Mouse (Mus musculus) skeletal muscle tissue, adult 2 months (tissue): ENCODE data around the gene Txndc2.

Experiments used
- DNase-seq: peaks from one replicate; pipeline ENCODE4 v3.0.0-alpha.2; 2012; ENCODE audit warnings: low read depth, low spot score

The Txndc2 gene

DNA sequence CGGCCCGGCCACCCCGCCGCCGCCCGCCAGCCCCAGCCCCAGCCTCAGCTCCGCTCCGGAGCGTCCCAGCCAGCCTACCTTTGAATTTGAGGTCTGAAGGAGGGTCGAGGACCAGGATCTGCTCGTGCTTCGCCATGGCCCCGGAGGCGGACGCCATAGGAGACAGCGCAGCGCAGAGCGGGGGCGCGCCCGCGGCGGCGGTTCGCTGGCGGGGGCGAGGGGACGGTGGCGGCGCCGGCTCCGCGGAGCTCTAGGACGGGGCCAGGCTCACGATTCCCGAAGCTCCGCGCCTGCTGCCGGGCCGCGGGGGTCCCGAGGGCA is 28.9 kb downstream of the Txndc2 start:
- no peak for DNase-seq

DNA sequence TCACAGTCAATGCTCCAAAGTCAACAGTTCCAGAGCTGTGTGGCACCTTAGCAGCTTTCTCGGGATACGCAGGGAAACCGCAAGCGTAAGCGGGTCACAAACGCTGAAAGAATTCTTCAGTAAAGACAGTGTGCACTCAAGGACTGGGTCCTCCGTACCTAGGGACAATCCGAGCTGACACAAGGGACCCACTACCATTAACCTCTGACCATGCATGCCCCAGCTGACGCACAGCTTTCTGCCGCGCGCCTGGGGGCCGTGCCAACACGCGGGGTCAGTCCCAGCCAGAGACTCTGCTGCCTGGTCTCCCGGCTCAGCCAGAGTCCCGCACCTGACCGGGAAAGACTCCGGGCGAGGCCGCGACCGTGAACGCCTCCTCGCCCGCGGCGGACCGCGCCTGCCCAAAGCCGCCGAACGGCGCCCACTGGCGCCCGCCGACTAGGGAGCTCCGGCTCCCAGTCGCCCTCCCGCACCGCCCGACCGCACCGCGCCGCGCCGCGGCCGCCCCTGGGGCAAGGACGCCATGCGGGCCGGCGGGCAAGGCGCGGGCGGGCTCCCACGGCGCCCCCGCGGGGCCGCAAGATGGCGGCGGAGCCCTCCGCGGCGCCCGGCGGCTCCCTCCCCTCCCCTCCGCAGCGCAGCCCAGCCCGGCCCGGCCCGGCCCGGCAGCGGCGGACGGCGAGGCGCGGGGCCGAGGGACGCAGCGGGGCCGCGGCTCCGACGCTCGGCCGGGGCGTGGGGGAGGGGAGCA is 29.4 kb downstream of the Txndc2 start:
- DNase-seq, result peak; percentile 22

DNA sequence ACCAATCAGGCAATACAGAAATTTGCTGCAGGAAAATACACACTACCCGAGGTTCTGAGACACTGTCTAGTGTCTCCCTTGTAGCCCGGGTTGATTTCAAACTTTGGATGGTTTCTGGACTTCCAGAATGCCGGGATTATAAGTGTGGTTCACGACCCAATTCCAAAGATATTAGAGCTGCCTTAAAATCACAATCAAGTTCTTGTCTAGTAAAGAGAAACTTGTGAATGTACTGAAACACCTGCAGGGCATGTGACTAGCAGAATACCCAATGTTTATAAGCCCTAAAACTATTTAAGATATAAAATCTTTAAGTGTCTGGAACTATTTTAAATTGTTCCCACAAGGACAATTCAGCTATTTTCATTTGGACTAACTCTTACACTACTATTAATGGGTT is 30.2 kb downstream of the Txndc2 start:
- DNase-seq, result no peak

DNA sequence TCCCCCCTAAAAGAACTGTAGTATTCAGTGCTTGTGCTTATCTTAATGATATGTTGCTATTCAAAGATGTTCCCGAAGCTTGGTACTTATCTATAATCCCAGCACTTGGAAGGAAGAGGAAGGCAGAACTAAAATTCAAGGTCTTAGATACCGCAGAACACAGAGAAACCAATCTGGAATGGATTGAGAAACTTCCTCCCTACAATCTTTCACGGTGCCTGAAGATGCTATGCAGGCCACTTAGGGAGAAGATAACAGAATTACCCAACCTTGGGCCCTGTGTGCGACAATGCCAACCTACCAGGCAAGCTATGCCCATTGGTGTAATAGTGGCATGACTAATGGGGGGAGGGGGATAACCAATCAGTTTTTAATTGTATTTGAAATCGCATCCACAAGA is 33.2 kb downstream of the Txndc2 start:
- DNase-seq, result no peak

DNA sequence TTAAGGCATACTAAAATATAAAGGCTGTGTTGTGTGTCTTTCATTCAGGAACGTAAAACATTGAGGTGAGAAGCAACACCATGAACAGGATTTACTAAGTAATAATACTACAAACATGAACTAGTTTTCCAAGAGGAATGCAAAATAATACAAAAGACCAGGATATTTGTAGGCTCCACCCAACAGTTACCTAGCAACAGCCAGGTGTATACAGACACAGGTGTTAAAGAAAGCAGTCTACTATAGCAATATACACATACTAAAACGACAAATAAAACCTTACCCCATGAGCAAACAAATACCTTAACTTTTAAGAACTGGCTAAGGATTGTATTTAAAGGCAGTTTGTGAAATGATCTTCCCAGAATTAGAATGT is 33.7 kb downstream of the Txndc2 start:
- DNase-seq, result no peak

DNA sequence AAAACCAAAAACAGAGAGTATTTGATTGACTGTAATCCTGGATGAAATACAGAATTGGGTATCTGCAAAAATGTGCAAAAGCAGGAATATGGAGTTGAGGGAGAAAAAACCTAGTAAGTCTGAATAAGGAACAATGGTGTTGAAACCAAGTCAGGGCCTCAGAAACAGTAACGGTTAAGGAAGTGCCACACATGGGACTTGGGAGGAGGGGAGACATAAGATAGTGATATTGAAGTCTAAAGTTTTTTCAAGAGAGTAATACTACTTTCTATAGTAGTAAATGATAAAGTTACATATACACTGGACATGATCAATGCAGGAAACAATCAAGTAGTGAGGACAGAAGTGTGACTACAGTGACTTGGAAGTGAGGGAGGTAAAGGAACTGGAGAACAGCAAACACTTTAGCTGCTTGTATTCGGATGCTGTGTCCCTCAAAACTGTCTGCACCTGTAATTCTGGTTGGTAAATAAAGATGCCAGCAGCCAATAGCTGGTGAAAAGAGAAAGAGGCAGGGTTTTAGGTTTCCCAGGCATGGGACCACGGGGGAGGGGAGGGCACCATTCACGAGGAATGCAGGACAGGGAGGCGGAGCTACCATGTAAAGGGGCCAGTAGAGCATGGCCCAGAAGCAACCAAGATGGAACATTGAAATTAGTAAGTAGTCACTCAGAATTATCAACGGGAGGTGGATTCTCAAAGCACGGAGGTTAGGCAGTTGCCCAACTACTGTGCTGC is 34.2 kb downstream of the Txndc2 start:
- DNase-seq, result no peak

DNA sequence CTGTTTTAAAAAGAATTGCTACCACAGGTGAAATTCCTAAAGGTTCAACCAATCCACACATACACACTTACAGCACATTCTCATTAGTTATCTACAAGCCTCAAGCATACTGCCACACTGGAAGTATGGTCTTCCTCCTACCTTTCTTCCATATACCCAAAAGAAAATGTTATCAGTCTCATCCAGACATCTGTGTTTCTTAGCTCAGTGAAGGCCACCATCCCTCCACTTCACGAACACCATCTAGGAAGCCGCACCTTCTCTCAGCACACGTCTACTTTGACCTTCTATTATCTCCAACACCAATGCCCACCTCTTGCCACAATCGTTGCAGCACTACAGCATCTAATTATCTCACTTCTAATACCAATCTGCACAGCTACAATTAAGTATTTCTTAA is 36.0 kb downstream of the Txndc2 start:
- DNase-seq, result no peak

DNA sequence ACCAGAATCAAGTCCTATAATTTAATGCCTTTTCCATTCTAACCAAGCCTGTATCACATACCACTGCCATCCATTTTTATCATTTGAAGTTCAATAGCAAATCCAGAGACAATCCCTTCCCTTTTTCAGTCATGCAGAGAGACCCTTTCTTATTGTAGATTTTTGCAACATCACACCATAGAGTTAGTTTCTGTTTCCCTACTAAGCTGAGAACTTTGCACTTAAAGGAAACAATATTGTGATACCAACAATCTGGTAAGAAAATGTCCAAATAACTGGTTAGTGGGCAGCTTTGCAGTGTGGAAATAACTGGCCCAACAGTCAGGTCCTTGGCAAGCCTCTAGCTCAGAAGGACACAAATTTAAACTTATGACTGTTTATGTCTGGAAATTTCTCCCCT is 37.1 kb downstream of the Txndc2 start:
- DNase-seq, result no peak

DNA sequence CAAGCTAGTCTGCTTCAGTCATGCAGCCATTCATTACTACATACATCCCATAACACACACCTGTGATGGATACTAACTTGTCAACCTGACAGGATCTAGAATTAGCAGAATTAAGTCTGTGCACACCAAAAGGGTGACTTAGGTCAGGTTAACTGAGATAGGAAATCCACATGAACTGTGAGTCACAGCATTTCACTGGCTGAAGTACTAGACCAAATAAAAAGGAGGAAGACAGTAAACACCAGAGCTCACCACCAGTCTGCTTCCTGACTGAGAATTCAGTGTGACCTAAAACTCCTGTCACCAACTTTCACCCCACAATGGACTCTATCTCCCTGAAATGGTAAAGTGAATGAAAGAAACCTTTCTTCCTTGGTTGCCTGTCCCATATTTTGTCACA is 37.7 kb downstream of the Txndc2 start:
- DNase-seq, result no peak

DNA sequence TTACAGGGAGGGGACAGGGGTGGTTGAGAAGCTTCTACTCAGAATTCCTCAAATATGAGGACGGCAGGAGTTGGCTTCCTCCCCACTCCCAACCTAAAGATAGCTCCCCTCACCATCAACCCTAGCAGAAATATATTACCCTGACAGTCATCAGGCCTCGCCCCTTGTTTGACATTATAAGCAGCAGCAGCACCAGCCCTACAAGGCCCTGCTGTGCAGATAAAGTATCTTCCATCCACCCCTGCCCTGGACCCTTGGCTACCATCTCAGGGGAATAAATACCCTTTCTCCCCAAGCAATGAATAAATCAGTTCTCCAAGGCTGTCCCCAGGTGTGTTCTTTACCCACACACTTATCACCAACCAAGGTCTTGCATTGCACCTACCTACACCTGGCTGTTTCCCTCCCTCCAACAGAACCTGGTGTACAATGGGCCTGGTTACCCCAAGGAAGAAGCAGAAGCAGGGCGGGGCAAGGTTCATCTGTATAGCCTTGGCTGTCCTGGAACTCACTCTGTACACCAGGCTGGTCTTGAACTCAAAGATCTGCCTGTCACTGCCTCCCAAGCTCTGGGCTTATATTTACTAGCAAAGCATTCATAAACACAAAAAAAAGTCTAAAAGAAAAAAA is 44.0 kb downstream of the Txndc2 start:
- no peak for DNase-seq

DNA sequence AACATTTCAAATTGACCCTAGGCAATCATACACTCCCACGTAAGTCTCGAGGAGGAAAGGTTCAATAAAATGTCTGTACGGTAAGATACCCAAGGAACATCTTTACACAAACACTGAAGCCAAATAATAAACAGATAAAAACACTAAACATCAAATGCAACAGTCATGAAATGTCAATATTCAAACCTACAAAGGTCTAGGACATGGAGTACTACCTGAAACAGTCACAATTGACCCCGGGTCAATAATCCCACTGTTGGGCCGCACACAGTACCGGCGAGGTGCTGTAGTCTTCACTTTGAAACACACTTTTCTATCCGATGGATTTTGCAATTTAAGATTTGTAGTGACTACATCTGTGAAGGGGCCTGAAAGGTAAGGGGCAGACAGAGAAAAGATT is 47.3 kb downstream of the Txndc2 start:
- DNase-seq, result no peak
